Mouse (Mus musculus): ENCODE measurements around the gene Eif2ak1. TPM values are rescaled to one million over a fixed set of nuclear protein-coding genes. Genes with fewer than 3 reads are reported as not detected.

Gene Eif2ak1
- 62.3 TPM for polyA plus RNA-seq (2014; fragmentation: Illumina TruSeq; extraction: RNeasy Lipid Tissue Mini Kit (QIAGEN cat#74804); ENCODE audit: low read depth, low replicate concordance)

DNA sequence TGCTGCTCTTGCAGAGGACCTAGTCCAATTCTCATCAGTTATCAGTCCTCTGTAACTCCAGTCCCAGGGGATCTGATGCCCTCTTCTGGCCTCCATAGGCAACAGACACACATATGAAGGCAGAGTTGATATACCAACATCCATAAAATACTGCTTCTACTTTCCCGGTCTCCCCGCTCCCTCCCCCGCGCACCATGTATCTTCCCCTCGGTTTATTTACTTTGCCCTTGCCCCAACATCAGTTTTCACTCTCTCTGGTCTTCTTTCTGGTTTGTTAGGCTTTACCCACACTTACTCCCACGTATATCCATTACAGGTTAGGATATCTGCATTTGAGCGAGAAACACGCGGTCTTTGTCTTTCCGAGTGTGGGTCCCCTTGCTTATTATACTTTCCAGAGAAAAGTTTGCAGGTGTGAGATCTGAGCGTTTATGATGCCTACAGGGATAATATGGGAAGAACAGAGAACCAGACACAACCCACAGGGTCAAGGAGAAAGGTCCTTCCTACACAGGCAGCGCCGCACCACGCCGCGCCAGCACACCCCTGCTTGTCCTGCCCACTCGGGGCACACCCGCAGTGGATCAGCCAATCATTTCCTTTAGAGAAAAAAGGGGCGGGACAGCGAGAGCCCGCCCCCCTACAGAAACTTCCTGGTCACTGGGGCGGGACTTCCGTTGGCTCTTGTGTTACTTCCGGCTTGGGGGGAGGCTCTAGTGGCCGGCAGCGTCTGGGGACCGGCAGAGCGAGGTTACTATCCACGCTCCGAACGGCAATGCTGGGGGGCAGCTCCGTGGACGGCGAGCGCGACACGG, at the start of gene Eif2ak1:
Gene Eif2ak1, plus strand, starts transcription at position 673 of the 815 bp plus-strand sequence.

GRCm38 (mm10) chr5:143897635-143898330, 80.2 kb downstream of the Eif2ak1 start, which contains the start of gene Ankrd61:
TSS of gene Ankrd61 (minus strand) at chr5:143897685.

DNA sequence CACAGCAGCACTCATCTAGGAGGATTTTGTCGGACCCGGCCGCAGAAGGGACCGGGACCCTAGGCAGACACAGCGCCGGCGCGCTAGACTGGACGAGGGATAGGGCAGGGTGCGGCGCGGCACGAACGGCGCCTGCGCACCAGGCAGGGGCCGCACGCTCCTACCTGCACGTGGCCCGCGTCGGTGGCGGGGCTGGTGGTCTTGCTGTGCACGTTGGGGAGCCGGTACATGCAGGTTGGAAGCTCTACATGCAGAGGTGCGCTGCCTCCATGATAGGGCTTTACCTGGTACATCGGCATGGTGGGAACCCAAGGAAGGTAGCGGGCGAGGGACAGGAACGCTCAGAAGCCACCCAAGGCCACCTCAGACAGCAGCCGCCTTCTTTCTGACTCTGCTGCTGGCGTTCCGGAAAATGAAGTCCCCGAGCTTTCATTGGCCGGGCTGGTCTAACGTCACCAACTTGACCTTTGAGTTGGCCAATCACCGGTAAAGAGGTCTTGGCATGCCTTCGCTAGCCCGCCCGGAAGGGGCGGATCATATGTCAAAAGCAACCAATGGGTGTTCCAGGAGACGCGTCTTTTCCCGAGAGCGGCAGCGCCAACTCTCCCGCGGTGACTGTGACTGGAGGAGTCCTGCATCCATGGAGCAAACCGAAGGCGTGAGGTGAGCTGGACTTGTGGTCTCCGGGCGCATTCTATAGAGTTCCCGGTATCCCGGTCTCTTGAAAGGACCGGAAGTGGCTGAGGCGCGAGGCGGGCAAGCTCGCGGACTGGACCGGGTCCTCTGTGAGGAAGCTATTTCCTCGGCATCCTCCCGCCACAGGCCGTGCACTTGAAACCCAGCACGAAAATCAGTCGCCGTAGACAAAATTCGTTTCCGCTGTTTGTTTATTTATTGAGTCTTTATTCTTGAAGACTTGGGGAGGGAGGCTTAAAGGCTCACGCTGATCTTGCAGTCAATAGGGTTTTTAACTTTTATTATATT, 92.1 kb downstream of the Eif2ak1 start, which contains the start of the genes Aimp2 and Pms2:
Gene Aimp2, minus strand, starts transcription at position 431 of the 984 bp plus-strand sequence.
Gene Pms2, plus strand, starts transcription at position 548 of the 984 bp plus-strand sequence.

GRCm38 (mm10) chr5:143927875-143928274, 110.3 kb downstream of the Eif2ak1 start, which contains the start of gene Gm42421:
TSS of gene Gm42421 (plus strand) at chr5:143928175.

DNA sequence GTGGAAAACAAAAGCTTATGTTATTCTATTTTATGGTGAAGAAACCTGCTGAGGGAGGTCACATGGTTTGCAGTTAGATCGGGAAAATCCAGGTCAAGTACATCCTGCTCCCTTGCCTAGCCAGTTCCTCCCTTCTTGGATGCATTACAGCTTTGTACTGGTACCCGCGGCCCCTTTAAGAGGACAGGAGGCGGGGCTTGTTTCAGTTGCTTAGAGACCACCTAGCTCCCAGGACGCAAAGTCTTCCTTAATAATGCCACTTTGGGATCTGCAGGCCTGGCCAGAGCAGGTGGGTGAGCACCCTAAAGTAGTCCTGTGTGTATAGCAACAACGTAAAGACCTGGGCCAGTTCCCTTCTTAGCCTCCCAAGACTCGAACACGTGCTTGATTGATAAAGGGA, 115.2 kb downstream of the Eif2ak1 start, which contains the start of gene Rsph10b:
Gene Rsph10b, plus strand, starts transcription at position 205 of the 400 bp plus-strand sequence.

Other genes starting within 250 kb of the Eif2ak1 start
- 266 TPM for gene Cyth3, start 195.3 kb upstream of the Eif2ak1 start, polyA plus RNA-seq (2014; fragmentation: Illumina TruSeq; extraction: RNeasy Lipid Tissue Mini Kit (QIAGEN cat#74804); ENCODE audit: low read depth, low replicate concordance)
- 11.0 TPM for gene Usp42, start 85.5 kb upstream of the Eif2ak1 start, polyA plus RNA-seq (2014; fragmentation: Illumina TruSeq; extraction: RNeasy Lipid Tissue Mini Kit (QIAGEN cat#74804); ENCODE audit: low read depth, low replicate concordance)
- not detected for gene Ankrd61, start 79.9 kb downstream of the Eif2ak1 start, polyA plus RNA-seq (2014; fragmentation: Illumina TruSeq; extraction: RNeasy Lipid Tissue Mini Kit (QIAGEN cat#74804); ENCODE audit: low read depth, low replicate concordance)
- 7.9 TPM for gene Aimp2, start 92.1 kb downstream of the Eif2ak1 start, polyA plus RNA-seq (2014; fragmentation: Illumina TruSeq; extraction: RNeasy Lipid Tissue Mini Kit (QIAGEN cat#74804); ENCODE audit: low read depth, low replicate concordance)
- 18.7 TPM for gene Pms2, start 92.2 kb downstream of the Eif2ak1 start, polyA plus RNA-seq (2014; fragmentation: Illumina TruSeq; extraction: RNeasy Lipid Tissue Mini Kit (QIAGEN cat#74804); ENCODE audit: low read depth, low replicate concordance)
- gene Gm42421, start 110.4 kb downstream of the Eif2ak1 start, polyA plus RNA-seq (2014; fragmentation: Illumina TruSeq; extraction: RNeasy Lipid Tissue Mini Kit (QIAGEN cat#74804); ENCODE audit: low read depth, low replicate concordance) = not detected
- 1.2 TPM for gene Rsph10b, start 115.2 kb downstream of the Eif2ak1 start, polyA plus RNA-seq (2014; fragmentation: Illumina TruSeq; extraction: RNeasy Lipid Tissue Mini Kit (QIAGEN cat#74804); ENCODE audit: low read depth, low replicate concordance)
- gene Ccz1, start 197.1 kb downstream of the Eif2ak1 start, polyA plus RNA-seq (2014; fragmentation: Illumina TruSeq; extraction: RNeasy Lipid Tissue Mini Kit (QIAGEN cat#74804); ENCODE audit: low read depth, low replicate concordance) = 156 TPM
- gene Ocm, start 208.9 kb downstream of the Eif2ak1 start, polyA plus RNA-seq (2014; fragmentation: Illumina TruSeq; extraction: RNeasy Lipid Tissue Mini Kit (QIAGEN cat#74804); ENCODE audit: low read depth, low replicate concordance) = not detected